Mouse (Mus musculus) ovary, postnatal 10 days (tissue): ENCODE results near the gene Mrgpre.
A peak's percentile ranks its signal among the peaks of the same experiment; 100 is the strongest.

ENCODE experiments used
- DNase-seq: peaks from one replicate; pipeline ENCODE4 v3.0.0; 2022; ENCODE audit warnings: low spot score

Mrgpre gene

DNA sequence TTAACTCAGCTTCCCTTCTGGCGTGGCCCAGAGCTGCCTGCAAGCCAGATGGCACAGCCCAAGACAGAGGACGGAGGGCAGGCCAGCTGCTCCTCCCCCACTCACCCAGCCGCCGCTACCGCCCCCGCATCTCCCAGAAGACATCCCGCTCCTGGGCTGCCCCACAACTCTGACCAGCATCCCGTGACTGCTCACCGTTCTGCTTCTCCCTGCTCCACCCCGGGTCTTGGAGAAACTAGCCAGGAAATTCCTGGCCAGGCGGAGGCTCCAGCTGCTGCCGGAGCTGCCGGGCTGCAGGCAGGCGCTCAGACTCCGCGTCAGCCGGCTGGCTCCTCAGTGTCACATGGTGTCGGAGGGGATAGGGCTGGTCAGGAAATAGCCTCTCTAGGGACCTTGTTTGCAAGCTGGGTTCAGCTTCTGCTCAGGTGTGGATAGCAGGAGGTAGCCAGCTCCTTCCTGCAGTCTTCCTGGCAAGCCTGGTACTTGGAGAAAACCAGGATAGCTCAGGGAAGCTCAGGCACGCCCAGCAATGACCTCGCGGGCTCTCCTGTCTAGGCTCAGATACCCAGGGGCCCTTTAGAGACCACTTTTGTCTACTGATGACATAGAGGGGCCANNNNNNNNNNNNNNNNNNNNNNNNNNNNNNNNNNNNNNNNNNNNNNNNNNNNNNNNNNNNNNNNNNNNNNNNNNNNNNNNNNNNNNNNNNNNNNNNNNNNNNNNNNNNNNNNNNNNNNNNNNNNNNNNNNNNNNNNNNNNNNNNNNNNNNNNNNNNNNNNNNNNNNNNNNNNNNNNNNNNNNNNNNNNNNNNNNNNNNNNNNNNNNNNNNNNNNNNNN lies at the start of gene Mrgpre:
Gene Mrgpre (minus strand): TSS at position 505 of the 834 bp plus-strand sequence.
- DNase-seq, result peak; percentile 60

DNA sequence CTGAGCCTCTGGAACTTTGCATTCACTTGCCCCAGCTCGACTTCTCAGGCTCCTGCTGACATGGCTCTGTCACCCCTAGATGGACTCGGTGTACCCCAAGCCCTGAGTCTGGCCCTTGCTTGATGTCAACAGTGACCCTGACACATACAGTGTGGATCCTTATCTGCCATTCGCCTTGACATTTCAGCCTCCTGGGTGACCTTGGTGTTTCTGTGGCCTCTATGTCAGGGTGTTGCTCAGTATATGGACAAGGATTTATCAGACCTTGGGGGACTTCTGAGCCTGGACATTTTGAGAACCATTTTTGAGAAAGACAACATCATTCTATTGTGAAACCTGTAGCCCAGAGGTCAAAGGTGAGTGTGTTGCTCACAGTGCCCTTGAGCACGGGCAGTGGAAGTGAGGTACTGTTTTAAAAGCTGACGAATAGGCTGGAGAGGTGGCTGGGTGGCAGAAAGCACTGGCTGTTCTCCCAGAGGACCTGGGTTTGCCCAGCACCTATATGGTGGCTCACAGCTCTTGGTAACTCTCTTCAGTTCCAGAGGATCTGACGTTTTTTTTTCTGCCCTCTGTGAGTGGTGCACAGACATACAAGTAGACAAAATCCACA lies 49.4 kb upstream of the Mrgpre start:
- DNase-seq, result no peak

DNA sequence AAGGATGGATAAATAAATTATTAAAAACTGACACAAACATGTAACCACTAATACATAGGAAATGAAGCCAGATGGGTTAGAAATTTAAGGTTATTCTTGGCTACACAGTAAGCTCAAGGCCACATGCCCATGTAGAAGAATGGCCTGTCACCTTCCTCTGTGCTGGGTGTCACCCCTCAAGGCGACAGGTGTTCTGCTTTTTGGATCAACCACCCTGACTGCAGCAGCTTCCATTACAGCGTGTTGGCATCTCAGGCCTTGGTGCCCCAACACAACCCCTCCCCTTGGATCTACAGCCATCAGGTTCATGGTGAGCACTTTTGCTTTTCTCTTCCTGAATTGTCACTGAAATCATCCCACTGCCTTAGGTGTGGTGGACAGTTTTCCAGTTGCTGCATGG lies 48.3 kb upstream of the Mrgpre start:
- no peak for DNase-seq

DNA sequence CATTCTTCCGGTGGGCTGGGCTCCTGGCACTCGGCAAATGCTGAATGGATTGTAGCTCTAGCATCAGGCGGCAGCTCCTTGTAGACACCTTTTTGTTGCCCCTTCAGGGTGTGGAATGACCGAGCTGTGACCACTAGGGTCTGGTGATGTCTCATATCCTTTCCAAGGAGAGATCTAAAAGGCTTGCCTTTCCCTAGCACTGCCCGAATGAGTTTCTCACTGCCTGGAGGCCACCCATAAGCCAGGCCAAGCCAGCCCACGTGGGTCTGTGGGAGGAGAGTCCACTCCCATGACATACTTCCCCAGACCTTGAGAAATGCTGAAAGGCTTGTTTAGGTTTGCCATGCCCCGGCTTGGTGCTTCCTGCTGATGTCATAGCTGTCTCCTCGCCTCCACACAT lies 47.9 kb upstream of the Mrgpre start:
- DNase-seq, result no peak

DNA sequence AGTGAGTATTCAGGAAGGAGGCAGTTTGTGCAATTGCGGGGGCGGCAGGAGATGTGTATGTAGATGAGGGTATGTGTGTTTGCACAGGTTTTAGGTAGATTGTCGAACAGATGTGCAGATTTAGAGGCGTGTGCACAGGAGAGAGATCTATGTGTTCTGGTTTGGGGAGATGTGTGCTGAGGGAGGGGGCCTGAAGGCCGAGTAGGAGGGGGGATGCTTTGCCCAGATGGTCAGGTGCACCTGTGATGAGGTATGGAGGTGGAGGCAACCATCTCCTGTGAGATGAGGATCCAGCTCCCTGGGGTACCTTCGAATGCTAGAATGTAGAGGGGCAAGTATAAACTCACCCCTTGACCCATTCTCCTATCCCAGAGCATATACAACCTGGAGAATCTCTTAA lies 46.1 kb upstream of the Mrgpre start:
- DNase-seq, result no peak

DNA sequence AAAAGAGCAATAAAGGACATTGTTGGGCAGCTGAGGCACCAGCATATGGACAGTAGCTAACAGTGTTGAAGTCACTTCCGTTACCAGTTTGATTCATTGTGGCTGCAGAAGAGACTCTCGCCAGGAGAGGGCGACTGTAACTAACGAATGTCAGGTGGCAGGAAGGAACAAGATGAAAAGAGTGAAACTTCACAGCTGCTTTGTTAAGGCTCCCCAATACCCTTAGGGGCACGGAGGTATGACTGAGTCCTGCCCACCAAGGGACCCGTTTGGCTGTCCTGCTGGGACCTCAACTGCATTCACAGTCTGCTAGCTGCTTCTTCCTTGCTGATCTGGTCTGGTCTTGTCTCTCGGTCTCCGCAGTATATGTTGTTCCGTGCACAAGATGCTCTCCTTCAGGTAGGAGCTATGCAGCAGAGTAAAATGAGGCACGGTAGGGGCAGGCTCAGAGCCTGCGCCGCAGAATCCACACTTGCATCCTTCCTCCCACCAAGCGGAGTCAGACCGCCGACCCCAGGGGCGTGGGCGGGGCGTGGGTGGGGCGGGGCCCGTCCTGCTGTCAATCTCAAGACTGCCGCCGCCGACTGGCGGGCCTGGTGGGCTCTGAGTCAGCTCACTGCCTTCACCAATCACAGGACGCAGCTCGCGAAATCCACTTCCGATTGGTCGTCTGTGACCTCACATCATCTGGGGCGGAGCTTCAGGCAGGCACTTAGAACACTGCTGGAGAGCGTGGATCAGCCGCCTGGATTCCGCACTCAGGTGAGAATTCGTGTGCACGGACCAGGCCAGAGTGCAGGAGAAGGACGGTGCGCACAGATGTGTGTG lies 45.4 kb upstream of the Mrgpre start:
- peak; percentile 68 for DNase-seq

DNA sequence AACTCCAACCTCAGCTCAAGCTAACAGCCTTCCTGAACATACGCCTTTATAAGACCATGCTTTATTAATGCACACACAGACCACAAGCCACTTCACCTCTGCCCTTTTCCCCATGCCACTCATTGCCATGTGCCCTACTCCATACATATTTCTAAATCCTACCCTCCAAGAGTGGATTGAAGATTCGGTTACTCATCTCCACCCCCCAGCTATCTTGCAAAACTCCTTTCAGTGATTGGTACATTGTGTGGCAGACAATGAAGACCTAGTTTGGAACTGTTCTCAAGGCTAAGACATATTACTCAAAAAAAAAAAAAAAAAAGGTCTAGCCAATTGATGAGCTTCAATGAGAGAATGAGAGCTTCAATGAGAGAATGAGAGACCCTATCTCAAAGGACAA lies 42.7 kb upstream of the Mrgpre start:
- no peak for DNase-seq

DNA sequence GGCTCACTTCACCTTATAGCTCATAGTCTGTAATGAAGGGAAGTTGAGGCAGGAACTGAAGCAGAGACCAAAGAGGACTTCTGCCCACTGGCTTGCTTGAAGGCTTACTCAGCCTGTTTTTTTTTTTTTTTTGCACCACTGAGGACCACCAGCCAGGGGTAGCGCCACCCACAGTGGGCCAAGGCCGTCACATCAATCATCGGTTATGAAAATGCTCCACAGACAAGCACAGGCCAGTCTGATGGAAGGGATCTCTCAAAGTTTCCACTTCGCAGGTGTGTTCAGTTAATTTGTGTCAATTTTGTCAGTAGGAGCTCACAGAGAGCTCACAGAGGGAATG lies 38.9 kb upstream of the Mrgpre start:
- DNase-seq, result no peak

DNA sequence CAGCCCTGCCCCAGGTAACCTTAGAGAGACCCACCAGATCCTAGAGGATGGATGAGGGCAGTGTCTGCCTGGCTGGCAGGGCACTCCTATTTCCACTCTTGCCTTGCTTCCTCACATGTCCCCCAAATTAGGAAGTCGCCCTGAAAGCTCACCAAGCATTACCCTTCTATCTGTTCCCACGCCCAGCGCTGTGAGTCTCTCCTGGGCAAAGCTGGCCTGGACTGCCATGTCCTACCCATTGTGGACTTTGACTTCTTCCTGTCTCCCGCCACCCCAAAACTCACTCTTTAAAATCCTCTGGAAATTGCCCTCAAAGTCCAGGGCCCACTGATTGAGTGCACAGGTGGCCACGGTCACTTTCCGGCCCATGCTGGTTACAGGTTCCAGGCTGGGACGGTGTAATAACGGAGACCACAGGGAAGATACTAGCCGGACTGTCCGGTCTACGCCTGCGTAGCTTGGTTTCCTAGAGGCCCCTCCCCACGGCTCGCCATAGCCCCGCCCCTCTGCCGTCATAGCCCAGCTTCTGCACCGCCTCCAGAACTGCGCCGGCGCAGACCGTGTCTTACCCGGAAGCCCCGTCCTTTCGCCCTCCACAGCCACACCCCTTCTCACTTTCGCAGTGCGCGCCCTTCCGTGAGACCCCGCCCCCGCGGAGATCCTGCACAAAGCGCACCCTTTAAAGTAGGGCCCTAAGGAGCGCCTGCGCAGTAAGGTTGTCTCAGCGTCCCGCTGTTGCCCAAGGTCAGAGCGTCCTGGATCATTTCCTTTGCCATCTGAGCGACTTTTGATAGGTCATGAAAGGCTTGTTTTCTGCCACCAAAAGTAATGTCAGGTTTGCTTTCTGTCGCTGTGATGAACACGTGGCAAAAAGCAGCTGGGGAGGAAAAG lies 38.3 kb upstream of the Mrgpre start, which contains the start of the genes Nadsyn1 and Dhcr7:
Gene Nadsyn1 (minus strand): TSS at position 475 of the 891 bp plus-strand sequence.
Gene Dhcr7 (plus strand): TSS at position 771 of the 891 bp plus-strand sequence.
- peak; percentile 93 for DNase-seq

DNA sequence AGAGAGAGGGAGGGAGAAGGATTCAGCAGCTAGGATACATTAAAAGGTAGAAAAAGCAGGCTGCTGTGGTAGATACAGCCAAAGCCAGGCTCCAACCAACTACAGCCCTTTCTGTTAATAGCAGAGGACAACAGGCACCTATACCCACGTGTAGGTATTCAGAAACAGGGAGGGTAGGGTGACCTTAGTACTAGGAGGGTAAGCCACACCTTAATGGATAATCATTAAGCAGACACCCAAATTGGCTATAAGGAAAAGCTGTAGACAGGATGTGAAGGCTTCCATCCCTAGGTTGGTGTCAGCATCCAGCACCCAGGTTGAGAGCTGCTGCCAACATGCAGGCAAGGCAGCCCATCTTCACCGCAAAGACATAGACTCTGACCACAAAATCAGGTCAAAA lies 36.9 kb upstream of the Mrgpre start:
- DNase-seq, result no peak

DNA sequence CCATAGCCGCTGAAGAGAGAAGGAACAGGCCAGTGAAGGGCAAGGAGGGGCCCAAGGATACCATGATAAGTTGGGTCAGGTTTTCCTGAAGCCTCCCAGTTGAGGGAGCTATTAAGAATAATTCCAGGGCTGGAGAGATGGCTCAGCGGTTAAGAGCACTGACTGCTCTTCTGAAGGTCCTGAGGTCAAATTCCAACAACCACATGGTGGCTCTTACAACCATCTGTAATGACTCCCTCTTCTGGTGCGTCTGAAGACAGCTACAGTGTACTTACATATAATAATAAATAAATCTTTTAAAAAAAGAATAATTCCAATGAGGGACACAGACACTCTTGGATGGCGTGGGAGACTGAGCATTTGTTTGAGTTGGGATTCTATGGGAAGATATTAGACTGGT lies 34.9 kb upstream of the Mrgpre start:
- DNase-seq, result no peak

DNA sequence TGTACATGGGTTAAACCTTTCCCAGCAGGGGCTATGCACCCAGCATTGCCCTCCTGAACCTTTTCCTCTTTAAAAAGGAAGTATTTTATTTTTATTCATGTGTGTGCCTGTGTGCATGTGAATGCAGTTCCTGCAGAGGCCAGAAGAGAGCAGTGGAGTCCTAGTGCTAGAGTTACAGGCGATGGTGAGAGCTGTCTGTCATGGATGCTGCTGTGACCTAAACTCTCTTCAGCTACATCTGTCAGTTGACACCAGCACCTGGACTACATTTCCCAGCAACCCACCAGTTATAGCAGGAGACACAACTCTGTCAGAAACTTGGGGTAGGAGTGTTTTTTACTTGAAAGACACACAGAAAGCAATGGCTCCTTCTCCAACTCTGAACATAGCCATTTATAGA lies 24.6 kb upstream of the Mrgpre start:
- no peak for DNase-seq

DNA sequence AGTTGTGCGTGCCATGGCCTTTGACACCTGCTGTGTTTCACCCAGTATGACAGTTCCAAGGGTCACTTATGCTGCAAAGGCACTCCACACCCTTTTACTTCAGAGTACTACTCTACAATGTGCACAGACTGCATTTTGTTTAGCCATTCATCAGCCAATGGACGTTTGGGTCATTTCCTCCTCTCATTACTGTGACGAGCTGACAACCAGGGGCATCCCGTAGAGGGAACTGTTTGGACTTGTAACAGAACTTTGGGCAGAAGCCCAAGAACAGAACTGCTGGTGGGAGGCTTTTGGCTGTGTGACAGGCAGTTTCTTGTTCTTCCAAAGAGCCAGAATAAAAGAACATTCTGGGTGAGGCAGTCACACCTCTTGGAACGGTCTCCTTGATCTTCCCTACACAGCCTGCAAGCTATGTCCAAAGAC lies 20.9 kb upstream of the Mrgpre start:
- DNase-seq, result no peak

DNA sequence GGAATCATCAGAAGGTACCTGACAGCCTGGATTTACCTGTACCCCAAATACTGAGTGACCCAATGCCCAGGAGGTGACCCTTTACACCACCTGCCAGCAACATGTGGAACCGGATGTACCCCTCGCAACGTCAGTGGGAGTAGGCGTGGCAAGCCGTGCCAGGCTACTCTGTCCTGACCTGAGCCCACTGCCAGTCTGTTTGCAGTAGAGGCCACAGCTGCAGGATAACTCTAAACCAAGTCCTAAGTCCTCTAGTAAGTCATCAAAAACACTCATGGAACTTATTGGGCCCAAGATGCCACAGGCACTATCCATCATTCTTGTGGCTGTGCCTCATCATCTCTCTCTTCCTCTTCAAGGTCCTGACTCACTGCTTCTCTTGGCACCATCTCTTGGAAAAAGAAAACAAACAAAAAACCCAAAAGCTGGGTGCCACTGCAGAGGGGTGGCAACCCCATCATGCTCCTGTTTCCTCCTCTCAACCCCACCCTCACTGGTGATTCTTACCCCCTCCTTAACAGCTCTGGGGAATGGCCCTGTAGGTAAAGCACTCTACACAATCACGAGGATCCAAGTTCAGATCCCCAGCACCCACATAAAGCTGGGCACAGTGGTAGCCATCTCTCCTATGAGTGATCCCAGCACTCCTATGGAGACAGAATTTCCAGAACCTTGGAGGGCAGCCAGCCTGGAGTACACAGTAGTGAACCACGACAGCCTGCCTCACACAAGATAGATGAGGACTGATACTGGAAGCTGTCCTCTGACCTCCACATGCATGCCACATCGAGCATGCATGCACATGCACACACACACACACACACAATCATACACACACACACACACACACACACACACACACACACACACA lies 17.1 kb upstream of the Mrgpre start:
- DNase-seq, result no peak

DNA sequence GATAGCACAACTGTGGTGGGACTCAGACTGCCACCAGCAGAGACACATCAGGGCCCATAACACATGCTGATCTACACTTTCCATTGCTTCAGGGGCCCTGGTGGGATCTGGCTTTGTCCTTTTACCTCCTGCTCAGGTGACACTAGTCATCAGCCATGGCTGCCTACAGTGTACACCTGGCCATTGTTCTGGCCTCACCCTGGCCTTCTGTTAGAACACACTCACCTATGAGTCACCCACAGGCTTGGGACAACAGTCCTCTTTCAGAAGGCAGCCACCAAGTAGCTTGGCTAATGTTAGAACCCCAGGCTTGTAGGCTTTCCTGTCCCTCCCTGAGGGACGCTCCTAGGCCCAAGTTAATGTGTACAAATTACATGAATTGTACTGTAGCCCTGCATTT lies 16.5 kb upstream of the Mrgpre start:
- no peak for DNase-seq

DNA sequence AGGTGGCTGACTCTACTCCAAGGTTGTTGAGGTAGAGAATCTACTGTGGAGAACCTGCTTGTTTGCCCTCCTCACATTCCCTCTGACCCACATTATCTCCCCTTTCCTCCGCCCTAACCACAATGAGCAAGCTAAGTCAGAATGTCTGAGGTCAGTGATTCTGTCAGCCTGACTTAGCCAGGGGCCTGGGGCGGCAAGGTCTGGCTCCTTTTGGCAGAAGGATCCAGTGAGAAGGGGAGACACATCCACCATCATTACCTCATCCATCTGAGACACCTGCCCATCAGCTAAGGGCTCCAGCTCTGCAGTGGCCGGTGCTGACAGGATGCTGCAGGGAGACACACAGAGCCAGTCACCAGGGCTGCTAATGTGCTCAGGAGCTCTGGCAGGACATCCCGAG lies 14.5 kb upstream of the Mrgpre start:
- DNase-seq, result no peak

DNA sequence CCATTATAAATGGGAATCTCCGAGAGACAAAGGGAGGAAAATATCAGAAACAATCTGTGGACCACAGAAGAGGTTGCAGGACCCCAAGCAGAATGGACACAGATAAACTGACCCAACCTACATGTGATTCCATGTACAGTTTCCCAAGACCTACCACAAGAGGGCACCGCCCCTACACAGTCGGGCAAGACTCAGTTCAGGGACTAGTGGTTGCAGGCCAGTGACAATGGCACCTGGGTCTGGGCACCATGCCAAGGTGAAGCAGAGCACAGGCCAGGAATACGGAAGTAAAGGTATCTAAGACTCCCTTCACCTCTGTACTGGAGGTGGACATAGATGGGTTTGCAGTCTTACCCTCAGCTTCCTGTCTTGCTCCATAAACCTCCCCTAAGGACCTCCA lies 8.8 kb upstream of the Mrgpre start:
- no peak for DNase-seq

DNA sequence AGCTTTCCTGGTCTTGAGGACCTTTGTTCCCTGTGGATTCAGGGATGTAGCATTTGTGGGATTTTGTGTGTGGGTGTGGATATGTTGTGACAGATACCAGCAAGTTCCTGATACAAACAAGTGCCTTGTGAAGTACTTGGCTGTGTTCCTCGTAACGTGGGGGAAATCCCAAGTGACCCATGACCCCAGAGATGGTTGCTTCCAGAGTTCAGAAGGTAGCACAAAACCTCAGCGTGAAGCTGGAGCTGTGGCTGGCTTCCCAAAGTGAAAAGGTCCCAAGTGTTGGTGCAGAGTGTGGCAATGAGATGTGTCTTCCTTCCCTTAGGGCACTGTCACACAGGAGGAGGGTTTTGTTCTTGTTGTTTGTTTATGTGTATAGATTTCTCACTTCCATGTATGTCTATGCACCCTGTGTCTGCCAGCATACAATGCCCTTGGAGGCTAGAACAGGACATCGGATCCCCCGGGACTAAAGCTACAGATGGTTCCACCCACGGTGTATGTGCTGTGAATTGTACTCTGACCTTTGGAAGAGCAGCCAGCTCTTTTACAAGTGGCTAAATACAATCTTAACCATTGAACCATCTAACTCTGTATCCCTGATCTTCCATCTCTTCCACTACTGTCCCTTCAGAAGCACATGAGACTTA lies 8.2 kb upstream of the Mrgpre start:
- no peak for DNase-seq

DNA sequence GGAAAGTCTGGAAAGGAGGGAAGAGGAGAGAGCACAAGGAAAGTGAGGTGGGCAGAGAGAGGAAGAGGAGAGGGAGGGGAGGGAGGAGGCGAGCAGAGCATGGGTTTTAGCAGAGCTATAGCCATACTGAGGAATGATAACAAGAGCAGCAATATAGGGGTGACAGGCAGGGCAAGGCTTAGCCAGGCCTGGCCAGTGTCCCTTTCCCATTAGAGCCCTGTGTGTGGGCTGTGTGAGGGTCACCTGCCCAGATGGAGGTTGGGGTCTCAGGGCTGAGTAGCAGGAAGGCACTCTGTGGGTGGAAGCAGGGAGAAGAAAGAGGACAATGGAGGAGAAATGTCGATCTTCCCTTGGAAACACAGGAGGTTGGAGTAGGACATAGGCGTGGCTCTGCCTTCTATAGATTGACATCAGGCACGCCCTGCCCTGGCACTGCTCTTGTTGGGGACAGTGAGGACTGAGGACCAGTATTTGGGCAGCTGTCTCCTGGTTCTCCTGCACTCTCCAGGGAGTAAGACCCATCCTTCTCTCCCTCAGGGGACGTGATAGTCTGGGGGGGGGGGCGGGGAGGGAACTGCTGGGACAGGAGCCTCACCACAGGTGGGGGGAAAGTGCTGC lies 813 bp downstream of the Mrgpre start:
- DNase-seq, result no peak

DNA sequence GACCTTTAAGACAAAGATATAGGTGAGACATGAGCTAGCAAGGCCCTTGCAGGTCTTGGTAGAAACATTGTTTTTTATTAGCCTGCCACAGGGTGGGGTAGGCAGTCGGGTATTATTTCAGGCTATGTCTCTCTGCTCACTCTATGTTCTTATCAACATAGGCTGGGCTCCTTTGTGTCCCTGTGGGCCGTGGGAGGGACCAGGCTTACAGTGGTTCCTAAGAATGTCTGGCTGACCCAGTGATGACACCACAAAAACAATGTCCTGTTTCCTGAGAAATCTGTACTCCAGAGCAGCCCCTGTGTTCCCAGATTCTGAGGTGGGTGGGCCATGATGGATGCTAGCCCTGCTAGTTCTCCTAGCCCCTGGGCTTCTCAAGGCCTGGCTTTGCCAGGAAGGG lies 6.9 kb downstream of the Mrgpre start:
- no peak for DNase-seq
